Mouse (Mus musculus) left cerebral cortex, adult 18-20 months (tissue): ENCODE results near the gene Nags. TPM values are rescaled to one million over a fixed set of nuclear protein-coding genes. Genes with fewer than 3 reads are reported as not detected.
A peak's percentile ranks its signal among the peaks of the same experiment; 100 is the strongest.
"Not testable (repeated sequence)": the region's sequence is repeated elsewhere in the genome, so short reads cannot be mapped to it uniquely, and the experiment has no call there.

ENCODE experiments used
- DNase-seq, 2 experiments: peaks; one replicate each; pipeline ENCODE4 v3.0.0; 2021 to 2022; ENCODE audit warnings: low spot score in 2 of 2, mixed read lengths in 1 of 2
- total RNA-seq, 2 experiments: library from RNA; stranded (reverse); gene quantifications; 2 replicates each; pipeline ENCODE4 v1.2.3; 2021

Gene Nags
- total RNA-seq, 2 experiments from 2014 or later = not detected

DNA sequence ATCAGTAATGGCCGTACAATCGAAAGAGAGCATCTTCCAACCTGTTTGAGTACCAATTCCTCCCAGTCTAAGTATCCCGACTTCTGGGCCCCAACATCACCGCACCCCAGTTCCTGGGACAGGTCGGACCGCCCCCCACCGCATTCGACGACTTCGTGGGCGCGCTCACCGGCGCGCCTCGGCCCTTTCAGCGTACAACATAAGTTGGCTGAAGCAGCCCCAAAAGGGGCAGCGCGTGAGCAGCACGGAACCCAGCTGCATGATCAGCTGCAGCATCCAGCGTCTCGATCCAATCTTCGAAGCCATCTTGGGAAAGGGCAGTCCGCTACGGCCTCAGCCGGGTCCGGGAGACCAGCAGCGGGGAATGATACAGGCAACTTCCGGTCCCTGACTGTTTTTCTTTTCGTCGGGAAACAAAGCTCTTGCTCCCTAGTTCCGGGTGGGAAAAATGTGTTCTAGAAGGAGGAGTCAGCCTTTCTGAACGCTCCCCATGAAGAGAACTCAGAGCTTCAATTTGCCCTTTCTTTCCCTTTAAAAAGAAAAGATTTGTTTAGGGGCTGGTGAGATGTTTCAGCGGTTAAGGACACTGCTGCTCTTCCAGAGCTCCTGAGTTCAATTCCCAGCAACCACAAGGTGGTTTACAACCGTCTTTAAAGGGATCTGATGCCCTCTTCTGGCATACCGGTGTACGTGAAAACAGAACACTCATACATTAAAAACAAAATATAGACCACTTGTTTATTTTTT, 10.9 kb downstream of the Nags start, which contains the start of gene Tmem101:
TSS of gene Tmem101 (minus strand) at position 366 of the 747 bp plus-strand sequence.
- DNase-seq = peak; percentile 86 to 88

GRCm38 (mm10) chr11:102156786-102157089, 11.4 kb downstream of the Nags start:
- no peak for DNase-seq

DNA sequence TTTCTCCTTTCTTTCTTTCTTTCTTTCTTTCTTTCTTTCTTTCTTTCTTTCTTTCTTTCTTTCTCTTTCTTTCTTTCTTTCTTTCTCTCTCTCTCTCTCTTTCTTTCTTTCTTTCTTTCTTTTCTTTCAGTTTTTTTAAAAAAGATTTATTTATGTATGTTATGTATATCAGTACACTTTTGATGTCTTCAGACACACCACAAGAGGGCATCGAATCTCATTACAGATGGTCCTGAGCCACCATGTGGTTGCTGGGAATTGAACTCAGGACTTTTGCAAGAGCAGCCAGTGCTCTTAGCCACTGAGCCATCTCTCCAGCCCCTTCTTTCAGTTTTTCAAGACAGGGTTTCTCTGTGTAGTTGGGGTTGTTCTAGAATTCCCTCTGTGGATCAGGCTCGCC, 12.7 kb downstream of the Nags start:
- DNase-seq = not testable (repeated sequence)

DNA sequence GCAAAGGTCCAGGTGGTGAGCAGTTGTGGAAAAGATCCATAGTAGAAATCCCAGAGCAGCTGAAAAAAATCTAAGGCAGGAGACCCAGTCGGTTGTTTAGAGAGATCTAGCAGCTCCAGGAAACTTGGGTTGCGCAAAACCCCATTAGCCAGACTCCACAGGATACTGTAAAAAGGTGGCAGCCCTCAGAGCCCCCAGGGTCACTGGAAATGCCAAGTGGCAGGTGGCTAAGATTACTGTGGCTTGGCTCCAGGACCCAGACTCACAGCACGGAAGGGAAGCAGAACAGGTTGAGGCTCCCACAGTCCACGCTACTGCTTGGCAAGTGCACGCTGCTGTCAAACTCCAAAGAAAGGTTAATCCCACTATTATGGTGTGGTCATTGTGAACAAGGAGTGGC, 14.5 kb downstream of the Nags start:
- DNase-seq = no peak

GRCm38 (mm10) chr11:102165971-102166722, 20.8 kb downstream of the Nags start:
- peak; percentile 14 to 52 for DNase-seq

DNA sequence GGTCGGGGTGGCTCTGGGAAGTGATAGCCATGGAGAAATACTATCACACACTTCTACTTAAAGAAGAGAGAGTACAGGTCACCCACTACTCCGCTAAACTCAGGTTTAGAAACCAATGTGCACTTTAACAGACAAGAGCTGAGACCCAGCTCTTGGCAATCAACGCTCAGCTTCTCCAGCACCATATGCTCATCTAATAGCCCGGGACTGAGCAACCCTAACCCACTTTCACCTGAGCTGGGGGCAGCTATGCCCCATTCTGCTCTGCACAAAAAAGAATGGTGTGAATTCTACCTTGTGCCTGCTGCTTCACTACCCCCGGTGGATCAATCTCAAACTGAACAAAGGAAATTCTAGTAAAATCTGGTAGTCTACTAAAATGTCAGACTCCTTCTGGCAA, 22.2 kb downstream of the Nags start:
- no peak for DNase-seq

GRCm38 (mm10) chr11:102168689-102169088, 23.4 kb downstream of the Nags start:
- DNase-seq = no peak

DNA sequence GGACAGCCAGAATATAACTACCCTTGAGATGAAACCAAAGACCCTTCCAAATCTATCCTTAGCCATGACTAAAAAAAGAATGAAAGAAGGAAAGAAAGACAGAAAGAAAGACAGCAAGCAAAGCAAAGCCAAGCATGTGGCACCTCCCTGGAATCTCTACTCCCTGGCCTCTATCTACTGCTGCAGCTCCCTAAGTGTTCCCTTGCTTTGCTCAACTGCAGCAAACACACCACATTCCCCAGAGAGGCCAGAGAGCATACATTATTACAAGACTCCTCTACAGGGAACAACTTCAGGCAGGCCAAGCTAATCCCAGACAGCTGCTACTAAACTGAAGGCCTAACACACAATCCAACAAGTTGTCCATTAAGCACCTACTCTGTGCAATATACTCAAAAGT, 34.5 kb downstream of the Nags start:
- DNase-seq = no peak

DNA sequence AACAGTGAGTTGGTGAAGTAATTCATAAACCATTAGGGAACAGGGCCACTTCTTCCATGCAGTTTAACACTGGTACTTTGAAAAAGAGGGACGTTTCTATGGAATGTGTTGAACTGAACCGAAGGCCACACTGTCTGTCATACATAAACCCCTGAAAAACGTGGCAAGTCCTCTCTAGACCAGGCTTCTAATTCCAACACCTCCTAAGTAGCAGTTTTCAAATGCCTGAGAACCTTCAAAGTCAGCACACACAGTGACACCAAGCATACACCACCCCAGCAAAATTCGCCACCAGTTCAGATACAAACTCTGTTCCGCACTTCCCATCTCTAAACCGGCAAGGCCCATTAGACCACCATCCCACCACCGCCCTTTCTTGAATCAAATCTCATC, 38.9 kb downstream of the Nags start:
- DNase-seq = no peak

GRCm38 (mm10) chr11:102184646-102185495, 39.6 kb downstream of the Nags start, which contains the start of gene Lsm12:
Gene Lsm12, minus strand, starts transcription at chr11:102185296.
- peak; percentile 94 to 97 for DNase-seq

GRCm38 (mm10) chr11:102185677-102186076, 40.4 kb downstream of the Nags start:
- DNase-seq = no peak

DNA sequence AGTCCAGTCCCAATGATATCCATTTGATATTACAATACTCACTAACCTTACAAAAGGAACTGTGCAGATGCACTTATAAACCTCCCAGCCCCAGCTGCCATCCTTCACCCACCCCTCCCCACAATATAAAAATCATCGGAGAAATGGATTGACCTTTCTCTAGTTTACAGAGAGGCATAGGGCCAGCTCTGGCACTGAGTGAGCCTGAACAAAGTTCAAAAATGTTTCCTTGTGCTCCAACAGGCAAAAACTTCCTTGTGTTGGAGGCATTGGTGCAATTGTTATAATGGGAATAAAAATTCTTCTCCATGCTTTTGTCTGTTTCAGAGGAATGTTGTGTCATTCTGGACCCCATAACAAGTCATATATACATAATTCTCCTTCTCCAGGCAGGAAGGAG, 40.9 kb downstream of the Nags start:
- DNase-seq = no peak

GRCm38 (mm10) chr11:102188980-102189379, 43.7 kb downstream of the Nags start:
- DNase-seq = no peak

DNA sequence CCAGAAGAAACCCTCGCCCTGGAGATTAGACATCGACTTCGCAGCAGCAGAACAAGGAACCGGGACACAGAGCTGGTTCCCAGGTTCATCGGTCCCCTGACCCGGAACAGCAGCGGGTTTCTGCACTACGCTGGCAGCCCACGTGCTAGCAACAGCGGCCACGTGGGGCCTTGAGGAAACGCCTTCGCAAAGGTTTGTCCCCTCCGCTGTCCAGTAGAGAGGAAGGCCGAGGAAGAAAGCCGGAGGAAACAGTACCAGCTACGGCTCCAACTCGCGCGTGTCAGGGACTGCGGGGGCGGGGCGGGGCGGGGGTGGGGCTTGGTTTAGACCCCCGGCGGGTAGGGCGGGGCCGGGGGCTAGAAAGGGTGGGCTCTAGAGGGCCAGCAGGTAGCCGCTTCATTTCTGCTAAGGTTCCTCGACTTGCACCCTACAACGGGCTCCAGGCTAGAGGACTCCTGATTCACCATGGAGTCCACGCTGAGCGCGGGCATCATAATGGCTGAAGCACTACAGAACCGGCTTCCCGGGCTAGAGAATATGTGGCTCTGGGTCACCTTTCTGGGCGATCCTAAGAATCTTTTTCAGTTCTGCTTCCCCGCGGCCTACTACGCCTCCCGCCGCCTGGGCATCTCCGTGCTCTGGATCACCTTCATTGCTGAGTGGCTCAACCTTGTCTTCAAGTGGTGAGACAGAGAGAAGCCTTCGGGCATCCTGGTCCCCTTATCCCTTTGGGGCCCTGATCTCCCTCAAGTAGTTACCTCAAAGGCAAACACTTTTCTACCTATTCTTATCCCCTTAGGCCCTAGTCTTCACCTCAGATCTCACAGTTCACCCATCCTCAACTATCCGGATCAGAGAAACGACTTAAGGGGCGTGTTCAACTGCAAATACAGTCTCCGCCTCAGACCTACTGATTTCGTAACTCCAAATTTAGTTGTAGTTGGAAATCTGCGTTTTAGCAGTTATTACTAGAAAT, 44.4 kb downstream of the Nags start, which contains the start of gene G6pc3:
TSS of gene G6pc3 (plus strand) at position 160 of the 976 bp plus-strand sequence.
- DNase-seq = peak; percentile 90

DNA sequence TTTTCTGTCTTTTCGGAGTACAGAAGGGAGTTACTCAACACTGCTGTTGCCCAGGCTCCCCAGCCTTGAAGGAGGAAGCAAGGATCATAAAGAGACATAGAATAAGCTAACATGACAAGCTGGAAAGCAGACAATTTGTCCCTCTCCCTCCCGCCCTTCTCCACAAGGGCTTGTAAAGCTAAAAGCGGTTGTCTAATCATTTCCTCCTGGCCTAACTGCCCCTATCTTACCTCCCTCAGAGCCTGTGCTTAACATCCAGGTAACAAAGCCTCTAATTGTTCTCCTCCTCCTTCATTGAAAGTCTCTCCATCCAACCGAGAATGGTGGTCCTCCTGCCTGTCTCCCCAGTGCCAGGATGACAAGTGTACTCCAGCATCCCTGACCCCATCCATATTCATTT, 45.5 kb downstream of the Nags start:
- no peak for DNase-seq

DNA sequence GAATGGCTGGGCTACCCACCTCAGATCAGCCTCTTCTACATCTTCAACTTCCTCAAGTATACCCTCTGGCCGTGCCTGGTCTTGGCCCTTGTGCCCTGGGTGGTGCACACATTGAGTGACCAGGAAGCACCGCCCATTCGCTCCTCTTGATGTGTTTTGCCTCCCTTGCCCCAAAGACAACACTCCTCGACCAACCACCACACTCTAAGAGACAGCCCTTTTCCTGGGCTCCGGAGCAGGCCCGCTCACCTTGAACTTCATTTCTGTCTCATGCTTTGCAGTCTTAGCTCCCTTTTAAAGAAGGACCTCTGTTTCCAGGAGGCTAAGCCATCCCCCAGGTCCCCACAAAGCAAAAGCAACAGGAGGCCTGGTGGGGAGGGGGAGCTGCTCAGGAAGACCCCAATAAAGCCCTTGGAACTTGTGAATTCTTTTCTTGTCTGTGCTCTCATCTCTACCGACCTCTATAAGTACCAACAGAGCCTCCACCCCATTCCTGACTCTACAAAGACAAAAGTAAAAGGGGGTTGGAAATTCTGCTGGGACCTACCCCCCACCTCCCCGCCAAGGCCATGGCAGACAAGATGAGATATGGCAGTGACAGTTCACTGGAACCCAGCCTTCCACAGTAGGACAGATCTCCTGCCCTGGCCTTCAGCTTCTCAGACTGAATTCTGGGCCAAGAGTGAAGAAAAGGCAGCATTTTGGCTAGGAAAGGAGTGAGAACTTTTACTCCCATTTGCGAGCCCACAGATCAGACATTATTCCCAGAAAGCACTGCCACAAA, 48.5 kb downstream of the Nags start:
- DNase-seq = no peak

DNA sequence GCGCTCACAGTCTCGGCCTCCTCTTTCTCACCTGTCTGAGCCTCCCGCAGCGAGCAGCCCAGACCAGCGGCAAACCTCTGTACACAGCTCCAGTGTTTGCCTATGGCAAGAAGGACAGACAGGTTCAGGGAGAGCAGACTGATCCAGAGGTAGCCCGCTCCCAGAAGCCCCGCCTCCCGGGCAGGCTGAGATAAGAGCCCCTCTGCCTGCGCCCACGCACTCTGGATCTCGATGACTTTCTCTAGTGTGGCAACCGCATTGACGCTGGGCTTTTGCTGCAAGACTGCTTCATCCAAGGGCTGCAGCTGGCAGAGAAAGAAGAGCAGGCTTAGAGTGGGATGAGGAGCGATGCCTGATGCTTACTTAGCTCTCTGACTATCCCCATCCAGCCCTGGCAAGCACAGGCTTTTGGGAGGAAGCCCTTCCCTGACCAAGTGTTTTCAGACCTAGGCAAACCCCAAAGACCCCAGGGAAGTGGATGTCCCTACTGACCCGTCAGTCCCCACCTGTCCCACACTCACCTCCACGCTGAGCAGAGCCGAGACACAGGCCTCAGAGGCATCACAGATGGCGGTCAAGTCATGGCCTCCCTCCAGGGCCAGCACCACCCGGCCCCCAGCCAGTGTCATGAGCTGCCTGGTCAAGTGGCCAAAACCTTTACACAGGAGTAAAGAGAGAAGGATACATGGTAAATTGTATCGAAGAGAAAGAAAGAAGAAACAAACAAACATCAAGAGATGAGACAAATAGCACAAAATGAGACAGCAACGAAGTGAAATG, 50.9 kb downstream of the Nags start:
- peak; percentile 53 to 60 for DNase-seq

DNA sequence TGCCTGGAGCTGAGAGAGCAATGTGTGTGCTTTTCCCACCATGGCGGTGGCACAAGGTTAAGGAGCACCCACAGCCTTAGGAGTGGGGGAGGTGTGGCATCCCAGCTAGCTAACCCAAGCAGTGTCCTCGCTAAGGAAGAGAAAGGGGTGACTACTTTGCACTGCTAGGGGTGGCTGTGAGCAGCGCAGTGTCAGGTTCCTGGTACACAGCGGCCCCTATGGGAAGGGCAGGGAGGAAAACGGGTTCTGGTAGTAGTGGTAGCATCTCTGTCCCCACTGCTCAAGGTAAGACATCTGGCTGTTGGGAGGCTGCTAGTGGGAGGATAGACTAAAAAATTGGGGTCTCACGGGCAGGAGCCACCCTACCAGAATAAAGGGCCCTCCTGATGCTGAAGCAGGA, 52.9 kb downstream of the Nags start:
- DNase-seq = no peak
